Mouse (Mus musculus) spleen, postnatal 0 days (tissue): ENCODE results near the gene Mia2. TPM values are rescaled to one million over a fixed set of nuclear protein-coding genes. Genes with fewer than 3 reads are reported as not detected.

Experiments used
- polyA plus RNA-seq: library from polyadenylated mRNA; unstranded; fragments of >200 nt; fragmentation: Nextera tagmentation; extraction: Ambion mirVana; gene quantifications from 2 replicates; pipeline ENCODE4 v1.2.1, GENCODE M21; 2015

Gene Mia2
- 47.8 and 52.3 TPM in 2 replicates for polyA plus RNA-seq

GRCm38 (mm10) chr12:59095104-59096025, at the start of gene Mia2:
Gene Mia2, plus strand, starts transcription at chr12:59095799.

GRCm38 (mm10) chr12:59060993-59061595, 34.5 kb upstream of the Mia2 start, which contains the start of gene Trappc6b:
Gene Trappc6b, minus strand, starts transcription at chr12:59061472.

GRCm38 (mm10) chr12:59066448-59067077, 29.0 kb upstream of the Mia2 start, which contains the start of gene Pnn:
Gene Pnn, plus strand, starts transcription at chr12:59066884.

GRCm38 (mm10) chr12:59219325-59220225, 124.0 kb downstream of the Mia2 start, which contains the start of gene Fbxo33:
Gene Fbxo33, minus strand, starts transcription at chr12:59219725.

Other genes starting within 250 kb of the Mia2 start
- 14.4 and 18.3 TPM in 2 replicates for gene Sec23a, start 83.8 kb upstream of the Mia2 start, polyA plus RNA-seq
- 23.3 and 24.1 TPM in 2 replicates for gene Gemin2, start 82.4 kb upstream of the Mia2 start, polyA plus RNA-seq
- gene Trappc6b, start 34.3 kb upstream of the Mia2 start, polyA plus RNA-seq = 68.7 and 69.6 TPM in 2 replicates
- 57.3 and 60.3 TPM in 2 replicates for gene Pnn, start 28.9 kb upstream of the Mia2 start, polyA plus RNA-seq
- 15.2 and 17.2 TPM in 2 replicates for gene Fbxo33, start 123.9 kb downstream of the Mia2 start, polyA plus RNA-seq